Mouse (Mus musculus) stomach, embryonic 14.5 days (tissue): ENCODE measurements around the gene Gm49373. TPM values are rescaled to one million over a fixed set of nuclear protein-coding genes. Genes with fewer than 3 reads are reported as not detected.
"Not testable (repeated sequence)": the region's sequence is repeated elsewhere in the genome, so short reads cannot be mapped to it uniquely, and the experiment has no call there.

ENCODE experiments used
- ATAC-seq: fragments of 200-750 bp; cut with Nextera tagmentation; 2 replicates; pipeline ENCODE4 v1.8.0; 2017; ENCODE audit warnings: low read depth, moderate TSS enrichment; ENCODE audit not compliant: insufficient number of reproducible peaks, insufficient read depth, low FRiP score
- H3K27ac ChIP-seq: fragments of 300-500 bp; sonication (generic); 2 replicates; pipeline ENCODE4 v1.5.1; 2014; ENCODE audit warnings: mild to moderate bottlenecking, low read length, moderate library complexity, mixed read lengths
- H3K27me3 ChIP-seq: fragments of 300-500 bp; sonication (generic); 2 replicates; pipeline ENCODE4 v1.6.1; 2014; ENCODE audit warnings: low read length, control low read depth, mixed read lengths; ENCODE audit not compliant: control insufficient read depth, insufficient read depth
- H3K36me3 ChIP-seq: fragments of 300-500 bp; sonication (generic); 2 replicates; pipeline ENCODE4 v1.6.1; 2014; ENCODE audit warnings: mild to moderate bottlenecking, control low read depth, low read length, moderate library complexity, mixed read lengths; ENCODE audit not compliant: control insufficient read depth, insufficient read depth
- H3K4me1 ChIP-seq: fragments of 300-500 bp; sonication (generic); 2 replicates; pipeline ENCODE4 v1.6.1; 2014; ENCODE audit warnings: low read length, control low read depth, mixed read lengths; ENCODE audit not compliant: control insufficient read depth, insufficient read depth
- H3K4me2 ChIP-seq: fragments of 300-500 bp; sonication (generic); replicated peaks from 2 replicates; pipeline ENCODE4 v1.6.1; 2014; ENCODE audit warnings: low read depth, low read length, control low read depth
- H3K4me3 ChIP-seq: fragments of 300-500 bp; sonication (generic); 2 replicates; pipeline ENCODE4 v1.5.1; 2014; ENCODE audit warnings: low read depth, low read length, control low read depth
- H3K9ac ChIP-seq: fragments of 300-500 bp; sonication (generic); replicated peaks from 2 replicates; pipeline ENCODE4 v1.6.1; 2014; ENCODE audit warnings: low read depth, mild to moderate bottlenecking, control low read depth, low read length, moderate library complexity, mixed read lengths
- H3K9me3 ChIP-seq: fragments of 300-500 bp; sonication (generic); 2 replicates; pipeline ENCODE4 v1.6.1; 2016; ENCODE audit warnings: low read depth, low read length, control low read depth; ENCODE audit not compliant: control insufficient read depth
- WGBS: fragments of 180-500 bp; shearing (Covaris S2); extraction: QIAGEN DNeasy Blood & Tissue Kit; methylation state at CpG from one replicate; pipeline ENCODE4 v1.1.7; 2014; 5-methylcytosine and 5-hydroxymethylcytosine counted together
- polyA plus RNA-seq: library from polyadenylated mRNA; unstranded; fragments of >200 nt; fragmentation: Nextera tagmentation; extraction: Ambion mirVana; gene quantifications from 2 replicates; pipeline ENCODE4 v1.2.1, GENCODE M21; 2014

Gm49373 gene
- polyA plus RNA-seq, 1 experiment from 2014 or later = 0.30 TPM

DNA sequence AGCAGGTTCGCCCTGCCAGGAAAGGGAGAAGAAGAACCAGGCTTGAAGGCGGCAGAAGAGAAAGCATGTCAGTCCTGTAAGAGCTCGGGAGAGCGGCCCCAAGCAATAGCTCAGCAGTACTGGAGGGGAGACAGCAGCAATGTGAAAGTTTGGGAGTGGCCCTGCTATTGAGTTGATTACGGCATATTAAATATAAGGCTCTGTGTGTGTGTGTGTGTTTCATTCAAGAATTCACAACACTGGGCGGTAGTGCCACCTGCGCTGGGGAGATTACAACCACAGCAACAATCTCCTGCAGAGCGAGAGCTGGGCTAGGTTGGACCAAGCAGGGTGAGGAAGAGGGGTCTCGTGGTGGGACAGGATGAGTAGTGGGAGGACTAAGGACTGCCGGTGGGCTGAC, 21.3 kb downstream of the Gm49373 start:
- 51% methylated on average over 10 of the region's 10 CpGs for WGBS
- Histone ChIP-seq H3K4me3 (no peak overlapping the region), H3K4me2 (no peak overlapping the region), H3K9ac (no peak overlapping the region), H3K4me1 (no peaks in the 10 kb centered on the region), H3K27me3 (no peaks in the 10 kb centered on the region), H3K9me3 (no peaks in the 10 kb centered on the region), H3K27ac (no peak overlapping the region), H3K36me3 (no peaks in the 10 kb centered on the region)
- ATAC-seq = no peak

- no peak for ATAC-seq
- H3K27me3 ChIP-seq = no peaks in the 10 kb centered on the region
- H3K4me2 ChIP-seq = no peak overlapping the region
- H3K27ac ChIP-seq = no peak overlapping the region
- no peak overlapping the region for H3K9ac ChIP-seq
- WGBS = 80% methylated on average over 3 of the region's 3 CpGs
- no peaks in the 10 kb centered on the region for H3K9me3 ChIP-seq
- H3K4me3 ChIP-seq = no peak overlapping the region
- peaks cover 3% of the 10 kb centered on the region; the same call in 1 of the 2 replicates for H3K4me1 ChIP-seq
- no peaks in the 10 kb centered on the region for H3K36me3 ChIP-seq
These were observed 27.7 kb downstream of the Gm49373 start for GRCm38 (mm10) chr9:21045235-21045634.

GRCm38 (mm10) chr9:21044785-21045184, 28.1 kb downstream of the Gm49373 start:
- not testable (repeated sequence) for H3K36me3 ChIP-seq, ATAC-seq, H3K27ac ChIP-seq, H3K4me2 ChIP-seq, H3K9me3 ChIP-seq, H3K4me3 ChIP-seq, H3K9ac ChIP-seq, H3K27me3 ChIP-seq, H3K4me1 ChIP-seq
- 53% methylated on average over 1 of the region's 1 CpGs for WGBS

DNA sequence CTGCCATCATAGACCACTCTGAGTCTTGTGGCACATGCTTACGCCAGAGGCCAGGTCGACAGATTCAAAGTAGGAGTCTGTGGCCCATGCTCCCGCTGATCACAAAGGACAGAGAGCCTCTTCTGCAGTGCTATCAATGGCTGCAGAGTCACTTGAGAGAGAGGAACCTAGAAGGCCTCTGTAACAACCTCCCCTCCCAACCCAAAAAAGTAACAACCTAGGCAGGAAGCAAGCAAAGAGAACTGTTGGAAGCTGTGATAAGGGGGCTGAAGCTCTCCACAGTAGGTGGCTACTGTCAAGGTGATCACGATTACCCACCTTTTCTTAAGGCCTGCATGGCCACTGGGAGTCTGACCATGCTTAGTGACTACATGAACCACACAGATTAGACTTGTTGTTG, 29.3 kb downstream of the Gm49373 start:
- Histone ChIP-seq H3K4me3 (no peak overlapping the region), H3K27ac (no peak overlapping the region), H3K9ac (no peak overlapping the region), H3K4me2 (no peak overlapping the region), H3K36me3 (no peaks in the 10 kb centered on the region), H3K4me1 (peaks cover 3% of the 10 kb centered on the region; the same call in 1 of the 2 replicates), H3K9me3 (no peaks in the 10 kb centered on the region), H3K27me3 (peaks cover 1% of the 10 kb centered on the region; the same call in 1 of the 2 replicates)
- WGBS = 78% methylated on average over 4 of the region's 4 CpGs
- no peak for ATAC-seq

DNA sequence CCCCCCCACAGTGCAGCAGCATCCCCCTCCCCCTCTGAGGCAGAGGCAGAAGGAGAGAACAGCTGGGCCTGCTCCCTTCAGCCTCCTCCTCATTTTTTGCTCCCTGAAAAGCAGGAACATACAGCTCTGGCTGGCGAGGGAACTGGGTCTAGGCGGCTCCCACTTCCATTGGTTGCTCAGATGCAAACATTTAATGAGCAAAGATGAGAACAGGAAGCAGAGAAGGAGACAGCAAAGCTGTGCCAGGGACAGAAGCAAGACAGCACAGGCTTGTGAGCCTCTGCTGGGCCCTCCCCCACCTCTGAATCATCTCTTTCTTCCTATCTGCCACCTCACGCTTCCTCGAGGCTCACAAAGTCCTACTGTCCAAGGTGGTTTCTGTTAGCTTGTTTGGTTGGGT, 31.6 kb downstream of the Gm49373 start:
- no peaks in the 10 kb centered on the region for H3K9me3 ChIP-seq
- no peak overlapping the region for H3K27ac ChIP-seq
- no peak for ATAC-seq
- no peak overlapping the region for H3K9ac ChIP-seq
- H3K27me3 ChIP-seq = peaks cover 24% of the 10 kb centered on the region
- no peaks in the 10 kb centered on the region for H3K36me3 ChIP-seq
- 35% methylated on average over 4 of the region's 4 CpGs for WGBS
- no peak overlapping the region for H3K4me3 ChIP-seq
- peaks cover 11% of the 10 kb centered on the region for H3K4me1 ChIP-seq
- H3K4me2 ChIP-seq = no peak overlapping the region

GRCm38 (mm10) chr9:21039779-21040178, 33.1 kb downstream of the Gm49373 start:
- WGBS = 81% methylated on average over 3 of the region's 3 CpGs
- Histone ChIP-seq H3K4me3 (no peak overlapping the region), H3K36me3 (no peaks in the 10 kb centered on the region), H3K4me2 (no peak overlapping the region), H3K9me3 (no peaks in the 10 kb centered on the region), H3K27me3 (peaks cover 39% of the 10 kb centered on the region), H3K9ac (no peak overlapping the region), H3K4me1 (peaks cover 13% of the 10 kb centered on the region), H3K27ac (no peak overlapping the region)
- no peak for ATAC-seq

- peaks cover 55% of the 10 kb centered on the region for H3K27me3 ChIP-seq
- peak overlapping the region; percentile 30 for H3K4me3 ChIP-seq
- no peak for ATAC-seq
- H3K9me3 ChIP-seq = no peaks in the 10 kb centered on the region
- WGBS = 2% methylated on average over 31 of the region's 31 CpGs
- H3K4me2 ChIP-seq = peak overlapping the region; percentile 52
- no peak overlapping the region for H3K27ac ChIP-seq
- H3K36me3 ChIP-seq = no peaks in the 10 kb centered on the region
- H3K9ac ChIP-seq = no peak overlapping the region
- H3K4me1 ChIP-seq = peaks cover 22% of the 10 kb centered on the region
These were observed 35.4 kb downstream of the Gm49373 start for GRCm38 (mm10) chr9:21037481-21037891.

DNA sequence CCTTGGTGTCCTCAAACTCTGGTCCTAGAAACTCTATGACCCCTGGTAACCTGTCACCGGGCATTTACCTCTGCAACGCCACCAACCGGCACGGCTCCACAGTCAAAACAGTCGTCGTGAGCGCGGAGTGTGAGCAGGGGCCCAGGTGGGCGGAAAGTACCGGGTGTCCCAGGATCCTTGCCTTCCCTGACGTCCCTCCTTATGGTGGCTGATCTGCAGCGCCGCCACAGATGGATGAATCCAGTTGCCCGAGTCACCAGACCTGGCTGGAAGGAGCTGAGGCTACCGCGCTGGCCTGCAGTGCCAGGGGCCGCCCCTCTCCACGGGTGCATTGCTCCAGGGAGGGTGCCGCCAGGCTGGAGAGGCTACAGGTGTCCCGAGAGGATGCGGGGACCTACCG, 36.2 kb downstream of the Gm49373 start:
- H3K27ac ChIP-seq = no peak overlapping the region
- no peak overlapping the region for H3K4me2 ChIP-seq
- H3K4me1 ChIP-seq = peaks cover 29% of the 10 kb centered on the region
- H3K4me3 ChIP-seq = no peak overlapping the region
- H3K36me3 ChIP-seq = no peaks in the 10 kb centered on the region
- H3K9me3 ChIP-seq = no peaks in the 10 kb centered on the region
- no peak overlapping the region for H3K9ac ChIP-seq
- peaks cover 62% of the 10 kb centered on the region for H3K27me3 ChIP-seq
- 4% methylated on average over 22 of the region's 22 CpGs for WGBS
- no peak for ATAC-seq

GRCm38 (mm10) chr9:21036161-21036560, 36.7 kb downstream of the Gm49373 start:
- peaks cover 26% of the 10 kb centered on the region for H3K4me1 ChIP-seq
- H3K9ac ChIP-seq = no peak overlapping the region
- H3K27ac ChIP-seq = no peak overlapping the region
- H3K4me3 ChIP-seq = no peak overlapping the region
- no peaks in the 10 kb centered on the region for H3K36me3 ChIP-seq
- H3K27me3 ChIP-seq = peaks cover 62% of the 10 kb centered on the region
- no peaks in the 10 kb centered on the region for H3K9me3 ChIP-seq
- 10% methylated on average over 20 of the region's 20 CpGs for whole genome bisulfite sequencing
- ATAC-seq = no peak
- no peak overlapping the region for H3K4me2 ChIP-seq
